Mouse (Mus musculus) lung, adult 2 months (tissue): ENCODE results near the gene Zfp12.

Source experiments
- CTCF ChIP-seq: fragments of 200-500 bp; IDR thresholded peaks from 2 replicates; pipeline ENCODE4 v1.5.1; 2011; ENCODE audit warnings: mild to moderate bottlenecking, low read length, control low read depth; ENCODE audit not compliant: insufficient read depth
- POLR2A ChIP-seq: fragments of 200-500 bp; IDR thresholded peaks from 2 replicates; pipeline ENCODE4 v1.6.1; 2011; ENCODE audit warnings: low read depth, mild to moderate bottlenecking, control low read depth, low read length, borderline replicate concordance; ENCODE audit errors: extremely low read depth

DNA sequence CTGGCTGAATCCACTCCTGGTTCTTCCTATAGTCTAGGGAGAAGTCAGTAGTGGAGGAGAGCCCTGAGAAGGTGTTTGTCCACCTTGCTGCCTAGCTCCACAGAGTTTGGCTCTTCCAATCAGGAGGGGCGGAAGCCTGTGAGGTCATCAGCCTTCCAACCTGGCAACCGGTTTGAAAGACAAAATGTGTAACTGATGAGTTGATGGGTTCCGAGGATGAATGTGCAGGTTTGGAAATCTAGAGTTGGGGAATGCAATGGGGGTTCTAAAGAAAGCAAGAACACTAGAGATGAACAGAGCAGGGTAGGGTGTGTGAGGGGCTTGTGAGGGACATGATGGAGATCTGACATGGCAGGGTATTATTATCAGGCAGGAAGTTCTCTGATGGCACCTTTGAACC is 8.2 kb upstream of the Zfp12 start, which contains the start of gene Spdye4a:
- TF ChIP-seq POLR2A (no peak), CTCF (no peak)
